Mouse (Mus musculus): ENCODE results near the gene Ninl. TPM values are rescaled to one million over a fixed set of nuclear protein-coding genes. Genes with fewer than 3 reads are reported as not detected.

The Ninl gene
- polyA plus RNA-seq, 1 experiment from 2014 or later, result 20.9 TPM

- no peak overlapping the region for H3K4me3 ChIP-seq
- no peak overlapping the region for H3K27ac ChIP-seq (replicated peaks)
- 93% methylated on average over 2 of the region's 2 CpGs for whole genome bisulfite sequencing
- 0 out of 2 replicates have a peak, but pooled peaks cover 4% of the 10 kb centered on the region for H3K9me3 ChIP-seq (replicated peaks)
- DNase-seq (ENCODE audit: low spot score), result peak; percentile 6
- H3K4me1 ChIP-seq, result no peaks in the 10 kb centered on the region
- H3K36me3 ChIP-seq, result peaks cover 12% of the 10 kb centered on the region; the same call in 1 of the 2 replicates
- no peaks in the 10 kb centered on the region for H3K27me3 ChIP-seq (ENCODE audit: low read depth, poor library complexity, severe bottlenecking)
Observed at GRCm38 (mm10) chr2:150990506-150990905, 48.7 kb downstream of the Ninl start.

- Histone ChIP-seq H3K4me3 (no peak overlapping the region), H3K4me1 (no peaks in the 10 kb centered on the region), H3K9me3 (replicated peaks) (0 out of 2 replicates have a peak, but pooled peaks cover 4% of the 10 kb centered on the region), H3K36me3 (peaks cover 10% of the 10 kb centered on the region; the same call in 1 of the 2 replicates), H3K27me3 (ENCODE audit: low read depth, poor library complexity, severe bottlenecking) (no peaks in the 10 kb centered on the region), H3K27ac (replicated peaks) (no peak overlapping the region)
- WGBS, result 98% methylated on average over 2 of the region's 2 CpGs
- no peak for DNase-seq (ENCODE audit: low spot score)
Observed at GRCm38 (mm10) chr2:150985359-150985758, 53.8 kb downstream of the Ninl start.

- H3K27me3 ChIP-seq (ENCODE audit: low read depth, poor library complexity, severe bottlenecking), result no peaks in the 10 kb centered on the region
- no peak for DNase-seq (ENCODE audit: low spot score)
- H3K4me3 ChIP-seq, result no peak overlapping the region
- peaks cover 29% of the 10 kb centered on the region for H3K36me3 ChIP-seq
- no peaks in the 10 kb centered on the region for H3K4me1 ChIP-seq
- no peaks in the 10 kb centered on the region for H3K9me3 ChIP-seq (replicated peaks)
- H3K27ac ChIP-seq (replicated peaks), result no peak overlapping the region
Observed at GRCm38 (mm10) chr2:150982051-150982450, 57.1 kb downstream of the Ninl start.

GRCm38 (mm10) chr2:150981524-150981923, 57.7 kb downstream of the Ninl start:
- H3K9me3 ChIP-seq (replicated peaks), result no peaks in the 10 kb centered on the region
- H3K27ac ChIP-seq (replicated peaks), result no peak overlapping the region
- no peaks in the 10 kb centered on the region for H3K27me3 ChIP-seq (ENCODE audit: low read depth, poor library complexity, severe bottlenecking)
- no peaks in the 10 kb centered on the region for H3K4me1 ChIP-seq
- peaks cover 34% of the 10 kb centered on the region for H3K36me3 ChIP-seq
- 87% methylated on average over 7 of the region's 7 CpGs for WGBS
- H3K4me3 ChIP-seq, result no peak overlapping the region
- no peak for DNase-seq (ENCODE audit: low spot score)

- no peak for DNase-seq (ENCODE audit: low spot score)
- no peak overlapping the region for H3K27ac ChIP-seq (replicated peaks)
- H3K36me3 ChIP-seq, result peaks cover 47% of the 10 kb centered on the region
- no peak overlapping the region for H3K4me3 ChIP-seq
- H3K9me3 ChIP-seq (replicated peaks), result no peaks in the 10 kb centered on the region
- no peaks in the 10 kb centered on the region for H3K27me3 ChIP-seq (ENCODE audit: low read depth, poor library complexity, severe bottlenecking)
- no peaks in the 10 kb centered on the region for H3K4me1 ChIP-seq
- WGBS, result 87% methylated on average over 14 of the region's 14 CpGs
Observed at GRCm38 (mm10) chr2:150979861-150980620, 59.1 kb downstream of the Ninl start.

GRCm38 (mm10) chr2:150978791-150979190, 60.4 kb downstream of the Ninl start:
- Histone ChIP-seq H3K27me3 (ENCODE audit: low read depth, poor library complexity, severe bottlenecking) (no peaks in the 10 kb centered on the region), H3K36me3 (peaks cover 59% of the 10 kb centered on the region), H3K9me3 (replicated peaks) (no peaks in the 10 kb centered on the region), H3K27ac (replicated peaks) (no peak overlapping the region), H3K4me1 (no peaks in the 10 kb centered on the region), H3K4me3 (no peak overlapping the region)
- no peak for DNase-seq (ENCODE audit: low spot score)
- 96% methylated on average over 3 of the region's 3 CpGs for WGBS

- H3K36me3 ChIP-seq, result peaks cover 70% of the 10 kb centered on the region
- no peak overlapping the region for H3K4me3 ChIP-seq
- WGBS, result 94% methylated on average over 6 of the region's 6 CpGs
- no peaks in the 10 kb centered on the region for H3K9me3 ChIP-seq (replicated peaks)
- H3K27me3 ChIP-seq (ENCODE audit: low read depth, poor library complexity, severe bottlenecking), result no peaks in the 10 kb centered on the region
- DNase-seq (ENCODE audit: low spot score), result no peak
- no peak overlapping the region for H3K27ac ChIP-seq (replicated peaks)
- H3K4me1 ChIP-seq, result no peaks in the 10 kb centered on the region
Observed at GRCm38 (mm10) chr2:150977676-150978075, 61.5 kb downstream of the Ninl start.

GRCm38 (mm10) chr2:150976871-150977270, 62.3 kb downstream of the Ninl start:
- no peak overlapping the region for H3K4me3 ChIP-seq
- WGBS, result 89% methylated on average over 5 of the region's 5 CpGs
- H3K27ac ChIP-seq (replicated peaks), result no peak overlapping the region
- H3K9me3 ChIP-seq (replicated peaks), result no peaks in the 10 kb centered on the region
- DNase-seq (ENCODE audit: low spot score), result no peak
- H3K27me3 ChIP-seq (ENCODE audit: low read depth, poor library complexity, severe bottlenecking), result no peaks in the 10 kb centered on the region
- H3K36me3 ChIP-seq, result peaks cover 78% of the 10 kb centered on the region
- no peaks in the 10 kb centered on the region for H3K4me1 ChIP-seq

- no peaks in the 10 kb centered on the region for H3K4me1 ChIP-seq
- H3K9me3 ChIP-seq (replicated peaks), result no peaks in the 10 kb centered on the region
- H3K27ac ChIP-seq (replicated peaks), result no peak overlapping the region
- no peaks in the 10 kb centered on the region for H3K27me3 ChIP-seq (ENCODE audit: low read depth, poor library complexity, severe bottlenecking)
- no peak for DNase-seq (ENCODE audit: low spot score)
- H3K36me3 ChIP-seq, result peaks cover 94% of the 10 kb centered on the region
- 96% methylated on average over 8 of the region's 8 CpGs for WGBS
- no peak overlapping the region for H3K4me3 ChIP-seq
Observed at GRCm38 (mm10) chr2:150973401-150974115, 65.6 kb downstream of the Ninl start.

- no peak for DNase-seq (ENCODE audit: low spot score)
- H3K36me3 ChIP-seq, result peaks cover 95% of the 10 kb centered on the region
- no peaks in the 10 kb centered on the region for H3K9me3 ChIP-seq (replicated peaks)
- 86% methylated on average over 3 of the region's 3 CpGs for WGBS
- no peak overlapping the region for H3K4me3 ChIP-seq
- H3K4me1 ChIP-seq, result no peaks in the 10 kb centered on the region
- no peaks in the 10 kb centered on the region for H3K27me3 ChIP-seq (ENCODE audit: low read depth, poor library complexity, severe bottlenecking)
- no peak overlapping the region for H3K27ac ChIP-seq (replicated peaks)
Observed at GRCm38 (mm10) chr2:150972681-150973080, 66.5 kb downstream of the Ninl start.

- no peak for DNase-seq (ENCODE audit: low spot score)
- Histone ChIP-seq H3K27ac (replicated peaks) (no peak overlapping the region), H3K4me3 (no peak overlapping the region), H3K4me1 (no peaks in the 10 kb centered on the region), H3K36me3 (peaks cover 97% of the 10 kb centered on the region), H3K9me3 (replicated peaks) (no peaks in the 10 kb centered on the region), H3K27me3 (ENCODE audit: low read depth, poor library complexity, severe bottlenecking) (no peaks in the 10 kb centered on the region)
- 85% methylated on average over 7 of the region's 7 CpGs for WGBS
Observed at GRCm38 (mm10) chr2:150971856-150972255, 67.3 kb downstream of the Ninl start.

GRCm38 (mm10) chr2:150969231-150969630, 70.0 kb downstream of the Ninl start:
- H3K27ac ChIP-seq (replicated peaks), result no peak overlapping the region
- H3K27me3 ChIP-seq (ENCODE audit: low read depth, poor library complexity, severe bottlenecking), result no peaks in the 10 kb centered on the region
- H3K36me3 ChIP-seq, result peaks cover 99% of the 10 kb centered on the region
- no peaks in the 10 kb centered on the region for H3K9me3 ChIP-seq (replicated peaks)
- H3K4me1 ChIP-seq, result no peaks in the 10 kb centered on the region
- 93% methylated on average over 2 of the region's 2 CpGs for WGBS
- H3K4me3 ChIP-seq, result no peak overlapping the region
- no peak for DNase-seq (ENCODE audit: low spot score)

- no peak overlapping the region for H3K4me3 ChIP-seq
- H3K4me1 ChIP-seq, result no peaks in the 10 kb centered on the region
- H3K27me3 ChIP-seq (ENCODE audit: low read depth, poor library complexity, severe bottlenecking), result no peaks in the 10 kb centered on the region
- no peak for DNase-seq (ENCODE audit: low spot score)
- no peak overlapping the region for H3K27ac ChIP-seq (replicated peaks)
- peaks cover 96% of the 10 kb centered on the region for H3K36me3 ChIP-seq
- WGBS, result 94% methylated on average over 2 of the region's 2 CpGs
- no peaks in the 10 kb centered on the region for H3K9me3 ChIP-seq (replicated peaks)
Observed at GRCm38 (mm10) chr2:150967491-150967890, 71.7 kb downstream of the Ninl start.

Data from midbrain, embryonic 10.5 days (tissue).